Mouse (Mus musculus) left cerebral cortex, adult 11 months (tissue): Measurements from ENCODE around the gene Ermp1.
"Not testable (repeated sequence)": the region's sequence is repeated elsewhere in the genome, so short reads cannot be mapped to it uniquely, and the experiment has no call there.

Experiments used
- DNase-seq: peaks from one replicate; pipeline ENCODE4 v3.0.0; 2022; ENCODE audit warnings: low spot score

The Ermp1 gene

GRCm38 (mm10) chr19:29603548-29604353, 44.5 kb downstream of the Ermp1 start:
- DNase-seq, result no peak

GRCm38 (mm10) chr19:29598981-29599380, 49.2 kb downstream of the Ermp1 start:
- no peak for DNase-seq

- DNase-seq, result no peak
Measured at GRCm38 (mm10) chr19:29596985-29597384, 51.2 kb downstream of the Ermp1 start.

DNA sequence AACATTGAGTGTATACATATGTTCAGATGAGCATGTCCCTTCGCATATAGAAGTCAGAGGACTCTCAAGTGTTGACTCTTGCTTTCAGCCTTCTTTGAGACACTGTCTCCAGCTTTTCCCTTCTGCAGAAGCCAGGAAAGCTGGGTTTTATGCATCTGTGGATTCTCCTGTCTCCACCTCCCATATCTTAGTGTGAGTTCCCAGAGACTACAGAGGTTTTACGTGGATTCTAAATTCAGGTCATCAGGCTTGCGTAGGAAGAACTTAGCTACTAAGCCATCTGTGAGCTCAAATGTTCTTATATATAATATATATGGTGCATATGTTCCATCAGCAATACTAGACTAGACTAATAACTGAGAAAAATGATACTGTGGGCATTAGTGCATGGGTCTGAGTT, 51.9 kb downstream of the Ermp1 start:
- DNase-seq, result no peak

DNA sequence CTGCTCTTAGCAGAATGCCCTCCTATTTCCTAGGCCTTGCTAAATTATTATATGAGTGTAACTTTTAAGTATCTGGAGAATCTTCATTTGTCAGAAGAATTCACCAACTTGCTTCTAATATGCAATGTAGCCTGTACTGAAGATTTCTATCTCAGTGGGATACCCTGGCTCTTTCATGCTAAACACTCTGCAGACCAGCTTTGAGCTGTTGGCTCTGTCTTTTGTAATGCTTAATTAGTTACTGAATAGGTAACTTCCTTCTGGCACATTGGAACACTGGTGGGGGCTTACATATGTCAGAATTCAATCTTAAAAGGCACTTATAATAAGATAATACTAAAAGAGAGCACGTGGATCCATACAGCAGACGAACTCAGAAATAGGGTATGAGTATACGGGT, 54.4 kb downstream of the Ermp1 start:
- not testable (repeated sequence) for DNase-seq

- DNase-seq, result no peak
Measured at GRCm38 (mm10) chr19:29583734-29584133, 64.5 kb downstream of the Ermp1 start.

- DNase-seq, result no peak
Measured at GRCm38 (mm10) chr19:29582439-29582838, 65.8 kb downstream of the Ermp1 start.

GRCm38 (mm10) chr19:29566512-29566911, 81.7 kb downstream of the Ermp1 start:
- no peak for DNase-seq

GRCm38 (mm10) chr19:29563258-29563779, 84.9 kb downstream of the Ermp1 start:
- DNase-seq, result peak; percentile 18

DNA sequence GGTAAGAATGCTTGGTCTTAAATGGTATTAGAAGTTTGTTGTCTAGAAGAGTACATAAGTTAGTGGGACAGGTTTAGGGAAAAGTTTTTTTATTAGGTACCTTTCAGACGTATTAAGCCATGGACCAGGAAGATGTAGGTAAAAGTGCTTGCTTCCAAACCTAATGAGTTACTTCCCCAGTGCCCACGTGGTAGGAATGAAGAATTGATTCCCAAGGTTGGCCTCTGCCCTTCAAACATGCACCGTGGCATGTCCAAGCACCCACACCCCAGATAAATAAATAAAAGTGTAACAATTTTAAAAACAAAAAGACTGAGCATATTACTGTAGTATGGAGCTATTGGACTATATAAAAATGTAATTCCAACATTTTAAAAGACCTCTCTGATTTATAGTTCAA, 85.6 kb downstream of the Ermp1 start:
- DNase-seq, result no peak

GRCm38 (mm10) chr19:29562166-29562565, 86.0 kb downstream of the Ermp1 start:
- no peak for DNase-seq
